Mouse (Mus musculus) MEL (cell line): ENCODE measurements around the gene Grtp1. TPM values are rescaled to one million over a fixed set of nuclear protein-coding genes. Genes with fewer than 3 reads are reported as not detected.

Experiments
- DNase-seq: peaks from one replicate; pipeline ENCODE4 v3.0.0; 2011; ENCODE audit warnings: low read depth, low spot score
- H3K27ac ChIP-seq: 2 replicates; pipeline ENCODE4 v1.5.1; 2012; ENCODE audit warnings: low read depth, mild to moderate bottlenecking, control low read depth, low read length, moderate library complexity; ENCODE audit not compliant: control insufficient read depth
- H3K27me3 ChIP-seq, 2 experiments: fragments of 150-350 bp in 1 of 2; sonication (generic) in 1 of 2; 2 replicates each; pipeline ENCODE4 v1.6.1; 2012; ENCODE audit warnings: low read length in 2 of 2, mild to moderate bottlenecking in 2 of 2, improper control_type of control experiment in 1 of 2, moderate library complexity in 1 of 2; ENCODE audit not compliant: insufficient read depth in 2 of 2, control insufficient read depth in 1 of 2
- H3K36me3 ChIP-seq, 2 experiments: 2 replicates each; pipeline ENCODE4 v1.6.1; 2012 to 2014; ENCODE audit warnings: low read length in 2 of 2, improper control_type of control experiment in 1 of 2, inconsistent platforms in 1 of 2, mild to moderate bottlenecking in 1 of 2; ENCODE audit not compliant: insufficient read depth in 2 of 2, control insufficient read depth in 1 of 2
- H3K4me1 ChIP-seq, 2 experiments: fragments of 150-350 bp in 1 of 2; sonication (generic) in 1 of 2; 2 replicates each; pipeline ENCODE4 v1.6.1; 2012; ENCODE audit warnings: low read length in 2 of 2, improper control_type of control experiment in 1 of 2, mild to moderate bottlenecking in 1 of 2; ENCODE audit not compliant: insufficient read depth in 2 of 2, control insufficient read depth in 1 of 2
- H3K4me3 ChIP-seq, 2 experiments: fragments of 150-350 bp in 1 of 2; sonication (generic) in 1 of 2; 2 replicates each; pipeline ENCODE4 v1.5.1; 2012; ENCODE audit warnings: low read depth in 2 of 2, low read length in 2 of 2, mild to moderate bottlenecking in 2 of 2, moderate library complexity in 2 of 2, control low read depth in 1 of 2, improper control_type of control experiment in 1 of 2; ENCODE audit not compliant: control insufficient read depth in 1 of 2, insufficient read depth in 1 of 2
- H3K79me2 ChIP-seq: 2 replicates; pipeline ENCODE4 v1.6.1; 2012; ENCODE audit warnings: mild to moderate bottlenecking, low read length, moderate library complexity; ENCODE audit not compliant: control insufficient read depth, poor library complexity, insufficient read depth
- H3K9ac ChIP-seq: 2 replicates; pipeline ENCODE4 v1.6.1; 2012; ENCODE audit warnings: low read depth, mild to moderate bottlenecking, control low read depth, low read length, moderate library complexity; ENCODE audit not compliant: control insufficient read depth, poor library complexity, severe bottlenecking
- H3K9me3 ChIP-seq: fragments of 150-350 bp; sonication (generic); replicated peaks from 2 replicates; pipeline ENCODE4 v1.6.1; 2012; ENCODE audit warnings: mild to moderate bottlenecking, low read length, improper control_type of control experiment, moderate library complexity; ENCODE audit not compliant: insufficient read depth
- BHLHE40 ChIP-seq: IDR thresholded peaks from 2 replicates; pipeline ENCODE4 v1.6.1; 2012; ENCODE audit warnings: low read depth, mild to moderate bottlenecking, inconsistent platforms, low read length, improper control_type of control experiment, borderline replicate concordance
- CHD1 ChIP-seq: IDR thresholded peaks from 2 replicates; pipeline ENCODE4 v1.6.1; 2012; ENCODE audit warnings: low read depth, mild to moderate bottlenecking, inconsistent platforms, low read length, improper control_type of control experiment
- CHD2 ChIP-seq: IDR thresholded peaks from 2 replicates; pipeline ENCODE4 v1.6.1; 2011; ENCODE audit warnings: low read length, improper control_type of control experiment
- E2F4 ChIP-seq: IDR thresholded peaks from 2 replicates; pipeline ENCODE4 v1.6.1; 2011; ENCODE audit warnings: low read depth, low read length, improper control_type of control experiment, borderline replicate concordance
- EP300 ChIP-seq, 2 experiments: IDR thresholded peaks; 2 replicates each; pipeline ENCODE4 v1.6.1; 2011; ENCODE audit warnings: improper control_type of control experiment in 2 of 2, low read length in 2 of 2, low read depth in 1 of 2, mild to moderate bottlenecking in 1 of 2
- ETS1 ChIP-seq: IDR thresholded peaks from 2 replicates; pipeline ENCODE4 v1.6.1; 2012; ENCODE audit warnings: low read depth, mild to moderate bottlenecking, inconsistent platforms, low read length, improper control_type of control experiment, moderate library complexity
- GABPA ChIP-seq: IDR thresholded peaks from 2 replicates; pipeline ENCODE4 v1.6.1; 2012; ENCODE audit warnings: low read depth, mild to moderate bottlenecking, inconsistent platforms, low read length, improper control_type of control experiment, moderate library complexity
- GATA1 ChIP-seq: IDR thresholded peaks from 2 replicates; pipeline ENCODE4 v1.6.1; 2011; ENCODE audit warnings: low read depth, low read length, improper control_type of control experiment
- KAT2A ChIP-seq: conservative IDR thresholded peaks from 2 replicates; pipeline ENCODE4 v1.6.1; 2012; ENCODE audit warnings: low read depth, low read length, improper control_type of control experiment, inconsistent platforms
- MAFK ChIP-seq: IDR thresholded peaks from 2 replicates; pipeline ENCODE4 v1.6.1; 2011; ENCODE audit warnings: low read depth, mild to moderate bottlenecking, low read length, improper control_type of control experiment, borderline replicate concordance
- MAX ChIP-seq: IDR thresholded peaks from 2 replicates; pipeline ENCODE4 v1.6.1; 2011; ENCODE audit warnings: low read length, improper control_type of control experiment
- MAZ ChIP-seq: IDR thresholded peaks from 2 replicates; pipeline ENCODE4 v1.6.1; 2012; ENCODE audit warnings: low read depth, mild to moderate bottlenecking, inconsistent platforms, low read length, improper control_type of control experiment
- MEF2A ChIP-seq: IDR thresholded peaks from 2 replicates; pipeline ENCODE4 v1.6.1; 2014; ENCODE audit warnings: low read depth, mild to moderate bottlenecking, inconsistent platforms, low read length, improper control_type of control experiment; ENCODE audit not compliant: poor library complexity, insufficient replicate concordance, severe bottlenecking; ENCODE audit errors: extremely low read depth
- MXI1 ChIP-seq: IDR thresholded peaks from 2 replicates; pipeline ENCODE4 v1.6.1; 2011; ENCODE audit warnings: mild to moderate bottlenecking, low read depth, low read length, improper control_type of control experiment
- MYB ChIP-seq: IDR thresholded peaks from 2 replicates; pipeline ENCODE4 v1.6.1; 2011; ENCODE audit warnings: mild to moderate bottlenecking, low read depth, low read length, improper control_type of control experiment
- NELFE ChIP-seq: IDR thresholded peaks from 2 replicates; pipeline ENCODE4 v1.6.1; 2011; ENCODE audit warnings: low read depth, low read length, improper control_type of control experiment
- NRF1 ChIP-seq: IDR thresholded peaks from 2 replicates; pipeline ENCODE4 v1.6.1; 2014; ENCODE audit warnings: low read depth, mild to moderate bottlenecking, inconsistent platforms, low read length, improper control_type of control experiment, moderate library complexity; ENCODE audit not compliant: poor library complexity, insufficient read depth, severe bottlenecking
- POLR2A ChIP-seq, 2 experiments: IDR thresholded peaks; 2 replicates each; pipeline ENCODE4 v1.6.1; 2011 to 2012; ENCODE audit warnings: low read length in 2 of 2, mild to moderate bottlenecking in 2 of 2, control low read depth in 1 of 2, improper control_type of control experiment in 1 of 2, low read depth in 1 of 2, moderate library complexity in 1 of 2; ENCODE audit not compliant: control insufficient read depth in 1 of 2, insufficient read depth in 1 of 2, poor library complexity in 1 of 2
- POLR2AphosphoS2 ChIP-seq: IDR thresholded peaks from 2 replicates; pipeline ENCODE4 v1.6.1; 2011; ENCODE audit warnings: low read length, improper control_type of control experiment
- POLR2AphosphoS5 ChIP-seq: IDR thresholded peaks from 2 replicates; pipeline ENCODE4 v1.6.1; 2012; ENCODE audit warnings: low read depth, borderline replicate concordance, mild to moderate bottlenecking, inconsistent platforms, low read length, moderate library complexity, mixed read lengths
- RAD21 ChIP-seq: IDR thresholded peaks from 2 replicates; pipeline ENCODE4 v1.6.1; 2011; ENCODE audit warnings: mild to moderate bottlenecking, low read depth, low read length, improper control_type of control experiment
- RCOR1 ChIP-seq: IDR thresholded peaks from 2 replicates; pipeline ENCODE4 v1.6.1; 2012; ENCODE audit warnings: low read depth, mild to moderate bottlenecking, inconsistent platforms, low read length, improper control_type of control experiment
- SIN3A ChIP-seq: IDR thresholded peaks from 2 replicates; pipeline ENCODE4 v1.6.1; 2012; ENCODE audit warnings: low read length, improper control_type of control experiment, inconsistent platforms
- SMC3 ChIP-seq: IDR thresholded peaks from 2 replicates; pipeline ENCODE4 v1.6.1; 2011; ENCODE audit warnings: low read depth, low read length, improper control_type of control experiment
- TAL1 ChIP-seq: IDR thresholded peaks from 2 replicates; pipeline ENCODE4 v1.6.1; 2012; ENCODE audit warnings: mild to moderate bottlenecking, inconsistent platforms, low read length, moderate library complexity, mixed read lengths
- TBP ChIP-seq: IDR thresholded peaks from 2 replicates; pipeline ENCODE4 v1.8.0; 2011; ENCODE audit warnings: low read depth, low read length, improper control_type of control experiment
- USF1 ChIP-seq: IDR thresholded peaks from 2 replicates; pipeline ENCODE4 v1.6.1; 2014; ENCODE audit warnings: low read depth, mild to moderate bottlenecking, inconsistent platforms, low read length, improper control_type of control experiment, moderate library complexity
- USF2 ChIP-seq, 2 experiments: IDR thresholded peaks; 2 replicates each; pipeline ENCODE4 v1.6.1; 2011 to 2012; ENCODE audit warnings: improper control_type of control experiment in 2 of 2, low read length in 2 of 2, borderline replicate concordance in 1 of 2, inconsistent platforms in 1 of 2, low read depth in 1 of 2, mild to moderate bottlenecking in 1 of 2; ENCODE audit not compliant: insufficient read depth in 1 of 2
- ZKSCAN1 ChIP-seq: IDR thresholded peaks from 2 replicates; pipeline ENCODE4 v1.6.1; 2012; ENCODE audit warnings: low read depth, mild to moderate bottlenecking, inconsistent platforms, low read length, improper control_type of control experiment, moderate library complexity
- ZMIZ1 ChIP-seq: IDR thresholded peaks from 2 replicates; pipeline ENCODE4 v1.6.1; 2012; ENCODE audit warnings: low read depth, mild to moderate bottlenecking, inconsistent platforms, low read length, improper control_type of control experiment, moderate library complexity
- polyA plus RNA-seq, 2 experiments: library from polyadenylated mRNA; stranded (reverse) in 1 of 2; unstranded in 1 of 2; fragments of >175 nt in 1 of 2; fragments of >200 nt in 1 of 2; gene quantifications; 2 replicates each; pipeline versions ENCODE4 v1.2.1 to v1.2.4; 2012; ENCODE audit warnings: low replicate concordance in 2 of 2, low read depth in 1 of 2; ENCODE audit not compliant: insufficient read length in 2 of 2, insufficient read depth in 1 of 2, missing spikeins in 1 of 2
- total RNA-seq: library from RNA; depleted of rRNA; stranded (reverse); fragments of 300-350 nt; gene quantifications from 2 replicates; pipeline ENCODE4 v1.2.3, GENCODE M21; 2012

Gene Grtp1
- total and polyA plus RNA-seq, 3 experiments: 11.9 to 15.1 TPM; not detected in 1

- no peak overlapping the region for H3K4me3 ChIP-seq
- H3K79me2 ChIP-seq: peaks cover 59% of the 10 kb centered on the region
- no peaks in the 10 kb centered on the region for H3K9me3 ChIP-seq
- TF ChIP-seq RCOR1: no peak
- no peak for TF ChIP-seq GATA1
- no peak for TF ChIP-seq POLR2AphosphoS5
- no peak for TF ChIP-seq MEF2A
- no peak for TF ChIP-seq BHLHE40
- no peak for TF ChIP-seq MAX
- no peak for TF ChIP-seq SIN3A
- TF ChIP-seq E2F4: no peak
- TF ChIP-seq USF1: no peak
- TF ChIP-seq CHD1: no peak
- TF ChIP-seq MYB: no peak
- TF ChIP-seq NELFE: no peak
- TF ChIP-seq ZMIZ1: no peak
- no peak for TF ChIP-seq POLR2AphosphoS2
- TF ChIP-seq EP300 (IDR thresholded peaks at IDR 0.05; ENCODE audit: low read depth in 1 of 2, low read length in 2 of 2): no peak
- no peak for TF ChIP-seq RAD21
- no peak for TF ChIP-seq MAZ
- no peak for TF ChIP-seq ETS1
- TF ChIP-seq, all 39 proteins: peak for 0
- Histone ChIP-seq H3K36me3 (peaks cover 36 to 37% of the 10 kb centered on the region in 2 experiments), H3K4me1 (peaks cover 17 to 21% of the 10 kb centered on the region in 2 experiments), H3K9ac (no peak overlapping the region), H3K27me3 (no peaks in the 10 kb centered on the region), H3K27ac (no peak overlapping the region)
- no peak for DNase-seq
These were observed 36.1 kb downstream of the Grtp1 start for GRCm38 (mm10) chr8:13164361-13164760.

GRCm38 (mm10) chr8:13163563-13163962 is 36.9 kb downstream of the Grtp1 start:
- Histone ChIP-seq H3K36me3 (peaks cover 30 to 36% of the 10 kb centered on the region in 2 experiments), H3K27ac (peak overlapping the region; percentile 13; the same call in 1 of the 2 replicates), H3K9me3 (no peaks in the 10 kb centered on the region), H3K9ac (no peak overlapping the region), H3K4me3 (no peak overlapping the region), H3K27me3 (no peaks in the 10 kb centered on the region), H3K4me1 (peaks cover 17 to 23% of the 10 kb centered on the region in 2 experiments), H3K79me2 (peaks cover 62% of the 10 kb centered on the region)
- DNase-seq: peak; percentile 63
- TF ChIP-seq ETS1 (peak; percentile 83), CHD2 (no peak), RCOR1 (peak; percentile 97), RAD21 (no peak), MEF2A (0 out of 2 replicates have a peak, but pooled peaks have one; percentile 15), ZMIZ1 (no peak), POLR2A (IDR thresholded peaks at IDR 0.05; ENCODE audit: control insufficient read depth in 1 of 2, insufficient read depth in 1 of 2, low read depth in 1 of 2, low read length in 2 of 2, poor library complexity in 1 of 2) (no peak), E2F4 (no peak), TAL1 (peak; percentile 75), NELFE (no peak), USF2 (IDR thresholded peaks at IDR 0.05; ENCODE audit: borderline replicate concordance in 1 of 2, insufficient read depth in 1 of 2, low read depth in 1 of 2, low read length in 2 of 2) (no peak), MXI1 (peak; percentile 72), GABPA (no peak), MAZ (no peak), POLR2AphosphoS2 (peak; percentile 37; the same call in 1 of the 2 replicates), SIN3A (peak; percentile 79), KAT2A (no peak), NRF1 (no peak), TBP (no peak), SMC3 (no peak), MAFK (peak; percentile 57; the same call in 1 of the 2 replicates), ZKSCAN1 (no peak), EP300 (IDR thresholded peaks at IDR 0.05; ENCODE audit: low read depth in 1 of 2, low read length in 2 of 2) (peak; percentile 90 to 96), MAX (0 out of 2 replicates have a peak, but pooled peaks have one; percentile 34)
